Mouse (Mus musculus): ENCODE measurements around the gene Nup88. TPM values are rescaled to one million over a fixed set of nuclear protein-coding genes. Genes with fewer than 3 reads are reported as not detected.

Gene Nup88
- total RNA-seq (2023): 88.2 TPM

DNA sequence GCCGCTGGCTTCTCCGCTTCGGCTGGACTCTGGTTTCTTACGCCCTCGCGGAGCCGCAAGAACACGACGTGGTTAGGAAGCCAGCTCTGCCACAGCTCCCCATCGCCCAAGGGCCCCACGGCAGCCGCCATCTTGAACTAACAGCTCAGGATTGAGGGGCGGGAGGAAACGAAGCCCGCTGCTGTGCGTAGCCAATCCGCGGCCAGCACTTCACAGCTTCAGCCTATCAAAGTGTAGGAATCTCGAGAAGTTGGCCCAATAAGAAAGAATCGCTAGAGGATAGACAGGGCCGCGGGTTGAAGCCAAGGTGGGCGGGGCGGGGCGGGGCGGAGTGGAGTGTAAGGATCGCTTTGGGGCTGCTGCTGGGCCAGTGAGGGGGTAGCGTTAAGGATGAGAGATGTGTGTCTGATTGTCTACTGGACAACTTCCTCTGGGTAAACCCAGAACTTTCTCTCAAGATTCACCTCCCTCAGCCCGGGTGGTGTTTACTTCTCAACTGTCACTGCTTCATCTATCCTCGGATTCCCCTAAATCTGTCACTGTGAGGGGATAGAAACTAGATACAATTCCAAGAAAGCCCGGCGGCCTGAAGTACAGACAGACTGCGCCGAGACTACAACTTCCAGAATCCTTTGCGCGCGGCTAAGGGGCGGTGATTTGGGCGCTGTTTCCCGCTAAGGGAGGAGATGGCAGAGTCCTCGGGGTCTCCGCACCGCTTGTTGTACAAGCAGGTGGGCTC is at the start of gene Nup88, which contains the start of gene Rpain:
TSS of gene Nup88 (minus strand) at position 153 of the 739 bp plus-strand sequence.
TSS of gene Rpain (plus strand) at position 393 of the 739 bp plus-strand sequence.

DNA sequence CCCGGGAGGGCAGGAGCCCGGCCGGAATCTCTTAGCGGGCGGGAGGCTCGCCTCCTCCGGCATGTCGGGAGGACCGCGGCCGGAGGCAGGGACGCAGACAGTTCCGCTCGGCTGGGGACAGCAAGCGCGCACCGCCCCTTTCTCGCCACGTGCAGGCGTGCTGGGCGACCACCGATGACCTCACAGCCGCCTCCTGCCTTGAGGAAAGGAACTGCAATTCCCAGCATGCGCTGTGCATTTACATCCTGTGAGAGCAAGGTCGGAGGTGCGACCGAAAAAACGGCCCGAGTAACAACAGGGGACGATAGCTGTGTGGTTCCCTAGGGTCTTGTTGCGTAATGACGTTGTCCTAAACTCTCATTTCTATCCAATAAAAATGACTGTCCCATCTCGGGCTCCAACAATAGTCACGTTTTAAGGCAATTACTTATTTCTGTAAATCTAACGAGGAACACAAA is 34.6 kb upstream of the Nup88 start, which contains the start of gene Dhx33:
TSS of gene Dhx33 (minus strand) at position 122 of the 458 bp plus-strand sequence.

DNA sequence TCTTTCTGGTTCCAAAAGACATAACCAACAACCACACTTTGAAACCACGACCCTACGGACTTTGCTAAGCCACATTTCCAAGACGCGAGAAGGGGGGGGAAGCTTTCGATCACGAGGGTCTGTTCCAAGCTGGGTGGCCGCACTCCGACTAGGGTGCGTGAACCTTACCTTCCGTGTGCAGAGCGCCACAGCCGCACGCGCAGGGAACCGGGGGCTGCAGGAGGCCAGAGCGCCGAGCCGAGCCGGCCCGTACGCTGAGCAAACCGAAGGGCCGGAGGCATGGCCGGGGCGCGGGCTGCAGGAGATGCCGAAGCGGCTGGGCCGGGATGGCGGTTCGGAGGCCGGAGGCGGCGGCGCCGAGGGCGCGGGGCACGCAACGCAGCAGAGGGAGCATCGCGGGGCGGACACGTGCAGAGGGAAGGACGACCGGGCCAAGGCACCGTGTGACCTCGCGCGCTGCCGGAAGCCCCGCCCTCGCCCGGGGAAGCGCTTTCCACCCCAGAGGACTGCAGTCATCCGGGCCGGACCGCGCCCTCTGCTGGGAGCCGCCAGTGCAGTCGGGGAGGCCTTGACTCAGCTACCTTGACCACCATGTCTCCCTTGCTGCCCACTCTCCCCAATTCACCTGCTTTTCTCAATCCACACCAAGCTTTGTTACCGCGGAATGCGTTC is 12.9 kb upstream of the Nup88 start, which contains the start of gene C1qbp:
TSS of gene C1qbp (minus strand) at position 470 of the 672 bp plus-strand sequence.

Other genes starting within 250 kb of the Nup88 start
- gene Zfp3, start 205.8 kb downstream of the Nup88 start, total RNA-seq (2023): 2.8 TPM
- gene Scimp, start 157.4 kb downstream of the Nup88 start, total RNA-seq (2023): not detected
- 45.7 TPM for gene Rabep1, start 125.2 kb downstream of the Nup88 start, total RNA-seq (2023)
- gene Rpain, start 240 bp upstream of the Nup88 start, total RNA-seq (2023): 38.7 TPM
- 99.0 TPM for gene C1qbp, start 13.1 kb upstream of the Nup88 start, total RNA-seq (2023)
- gene Dhx33, start 34.5 kb upstream of the Nup88 start, total RNA-seq (2023): 26.5 TPM
- gene Mis12, start 49.6 kb upstream of the Nup88 start, total RNA-seq (2023): 11.9 TPM
- 25.4 TPM for gene Derl2, start 49.9 kb upstream of the Nup88 start, total RNA-seq (2023)
- gene 6330403K07Rik, start 63.5 kb upstream of the Nup88 start, total RNA-seq (2023): 0.46 TPM
- gene Nlrp1a, start 174.7 kb upstream of the Nup88 start, total RNA-seq (2023): 2.1 TPM

All from CD8-positive naive resting alpha-beta T cell, adult 57 days (primary cell).